In the genomic region with DNA sequence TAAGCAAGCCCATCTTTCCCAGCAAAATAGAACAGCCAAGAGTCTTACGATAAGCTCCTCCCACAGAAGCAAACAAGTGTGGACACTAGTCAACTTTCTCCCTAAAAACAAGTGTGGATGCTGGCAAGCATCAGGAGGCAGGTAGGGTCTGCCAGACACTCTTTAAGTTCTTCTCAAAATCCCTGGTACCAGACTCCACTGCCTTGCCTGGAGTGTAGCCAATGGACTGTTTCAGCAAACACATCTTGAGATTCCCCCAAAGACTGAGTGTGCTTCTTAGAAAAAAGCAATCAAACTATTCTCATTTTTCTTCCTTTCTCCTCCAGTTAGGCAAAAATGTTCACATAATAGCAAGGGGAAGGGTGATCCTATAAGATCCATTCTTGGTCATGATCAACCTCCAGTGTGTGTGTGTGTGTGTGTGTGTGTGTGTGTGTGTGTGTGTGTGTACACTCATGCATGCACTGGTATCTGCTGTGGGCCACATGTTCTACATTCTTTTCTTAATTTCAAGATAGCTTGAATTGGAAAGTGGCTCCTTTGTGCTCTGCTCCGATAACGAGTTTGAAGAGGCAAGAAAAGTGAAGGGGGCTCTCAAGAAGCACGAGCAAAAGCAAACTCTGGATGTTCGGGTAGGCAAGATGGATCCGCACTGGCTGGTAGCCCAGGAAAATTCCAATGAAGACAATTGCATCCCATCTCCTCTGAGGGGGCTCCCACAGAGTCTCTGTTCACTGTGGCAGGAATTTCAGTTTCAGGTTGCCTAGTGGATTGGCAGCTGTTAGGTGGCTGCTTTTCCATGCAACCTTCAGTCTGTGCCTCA, we compare ENCODE assay signal across 20 mouse cellular contexts.
A peak's percentile ranks its signal among the peaks of the same experiment; 100 is the strongest.
DNase-seq lines count a peak whose midpoint lies in the region; ATAC-seq and TF ChIP-seq lines count a peak whose summit lies in the region.
"Had no signal": no experiment of that assay in that cellular context is flagged by ENCODE, and none has a peak within 500 bp of the region (broad histone marks: within the 10 kb centered on the region; RNA-seq: fewer than 3 reads in every experiment).

No protein-coding gene starts in this region.

- H3K4me3 ChIP-seq in lung, embryonic 14.5 days (ENCODE audit: low read depth, low read length), result no peak overlapping the region
- no peak overlapping the region for H3K4me3 ChIP-seq in lung, embryonic 16.5 days (ENCODE audit: low read length)
- no peak overlapping the region for H3K4me3 ChIP-seq in forebrain, embryonic 16.5 days (replicated peaks; ENCODE audit: low read length)
- no peak overlapping the region for H3K4me3 ChIP-seq in liver, postnatal 0 days (ENCODE audit: low read depth, low read length)
- H3K4me3 ChIP-seq: embryonic facial prominence, embryonic 10.5 days; embryonic facial prominence, embryonic 12.5 days; forebrain, embryonic 13.5 days; forebrain, embryonic 15.5 days had no signal

- no peak for TF ChIP-seq EP300 in liver, postnatal 0 days (IDR thresholded peaks at IDR 0.05; ENCODE audit: low read depth)

- no peaks in the 10 kb centered on the region for H3K36me3 ChIP-seq in lung, embryonic 14.5 days (ENCODE audit: insufficient read depth)
- no peaks in the 10 kb centered on the region for H3K36me3 ChIP-seq in lung, embryonic 16.5 days (ENCODE audit: control insufficient read depth, insufficient read depth, low read length)
- H3K36me3 ChIP-seq in forebrain, embryonic 16.5 days (ENCODE audit: control insufficient read depth, insufficient read depth), result no peaks in the 10 kb centered on the region
- no peaks in the 10 kb centered on the region for H3K36me3 ChIP-seq in liver, postnatal 0 days (replicated peaks; ENCODE audit: insufficient read depth, low read length)
- H3K36me3 ChIP-seq: embryonic facial prominence, embryonic 10.5 days; embryonic facial prominence, embryonic 12.5 days; forebrain, embryonic 15.5 days had no signal

- no peak overlapping the region for H3K4me2 ChIP-seq in lung, embryonic 14.5 days
- H3K4me2 ChIP-seq in lung, embryonic 16.5 days (ENCODE audit: low read depth, low read length), result peak overlapping the region; percentile 23; the same call in 1 of the 2 replicates
- H3K4me2 ChIP-seq in forebrain, embryonic 16.5 days (ENCODE audit: low read length), result no peak overlapping the region
- H3K4me2 ChIP-seq in liver, postnatal 0 days (ENCODE audit: low read depth, low read length), result no peak overlapping the region
- H3K4me2 ChIP-seq: embryonic facial prominence, embryonic 12.5 days; forebrain, embryonic 13.5 days; forebrain, embryonic 15.5 days had no signal

- no peaks in the 10 kb centered on the region for H3K27me3 ChIP-seq in lung, embryonic 14.5 days (ENCODE audit: insufficient read depth, low read length)
- no peaks in the 10 kb centered on the region for H3K27me3 ChIP-seq in lung, embryonic 16.5 days (ENCODE audit: control insufficient read depth, insufficient read depth, low read depth, low read length)
- no peaks in the 10 kb centered on the region for H3K27me3 ChIP-seq in forebrain, embryonic 16.5 days (replicated peaks; ENCODE audit: control insufficient read depth, insufficient read depth, low read length)
- H3K27me3 ChIP-seq in liver, postnatal 0 days (ENCODE audit: insufficient read depth, low read length), result no peaks in the 10 kb centered on the region
- H3K27me3 ChIP-seq: embryonic facial prominence, embryonic 12.5 days; forebrain, embryonic 15.5 days had no signal

- peak; percentile 27 for DNase-seq in lung, embryonic 14.5 days
- DNase-seq in lung, postnatal 10 days, result no peak
- DNase-seq in lung, adult 18-20 months, result no peak
- DNase-seq in Muller cell, postnatal 12 days (ENCODE audit: inconsistent ontology term), result peak; percentile 29
- DNase-seq in NIH3T3 (ENCODE audit: low read depth), result peak; percentile 54
- DNase-seq in liver, postnatal 0 days, result no peak
- DNase-seq: adrenal gland, adult 2 months; adrenal gland, postnatal 10 days; adrenal gland, postnatal 25 days; cerebellum, adult 11-12 months; cerebellum, adult 2 months; cerebellum, adult 9-10 months; cerebellum, postnatal 10 days; cerebellum, postnatal 25 days had no signal

- no peaks in the 10 kb centered on the region for H3K4me1 ChIP-seq in lung, embryonic 14.5 days (ENCODE audit: insufficient read depth)
- peaks cover 4% of the 10 kb centered on the region; the same call in 1 of the 2 replicates for H3K4me1 ChIP-seq in lung, embryonic 16.5 days (replicated peaks; ENCODE audit: control insufficient read depth, insufficient read depth, low read length)
- H3K4me1 ChIP-seq in forebrain, embryonic 16.5 days (replicated peaks; ENCODE audit: control insufficient read depth, insufficient read depth, low read length), result no peaks in the 10 kb centered on the region
- H3K4me1 ChIP-seq in liver, postnatal 0 days (ENCODE audit: insufficient read depth), result no peaks in the 10 kb centered on the region
- H3K4me1 ChIP-seq: embryonic facial prominence, embryonic 12.5 days; forebrain, embryonic 15.5 days had no signal

- TF ChIP-seq CTCF in lung, embryonic 14.5 days (IDR thresholded peaks at IDR 0.05; ENCODE audit: low read depth), result no peak
- no peak for TF ChIP-seq CTCF in liver, postnatal 0 days (IDR thresholded peaks at IDR 0.05; ENCODE audit: low read depth)

- H3K9me3 ChIP-seq in lung, embryonic 14.5 days (ENCODE audit: low read depth, low read length), result no peaks in the 10 kb centered on the region
- H3K9me3 ChIP-seq in lung, embryonic 16.5 days (ENCODE audit: control insufficient read depth, low read length), result no peaks in the 10 kb centered on the region
- H3K9me3 ChIP-seq in forebrain, embryonic 16.5 days (ENCODE audit: control insufficient read depth, low read length), result no peaks in the 10 kb centered on the region
- no peaks in the 10 kb centered on the region for H3K9me3 ChIP-seq in liver, postnatal 0 days (ENCODE audit: low read length)
- H3K9me3 ChIP-seq: embryonic facial prominence, embryonic 10.5 days; embryonic facial prominence, embryonic 12.5 days; forebrain, embryonic 13.5 days; forebrain, embryonic 15.5 days had no signal

- WGBS in lung, embryonic 14.5 days, result 62% methylated on average over 6 of the region's 6 CpGs
- WGBS in lung, embryonic 16.5 days, result 49% methylated on average over 6 of the region's 6 CpGs
- 46% methylated on average over 6 of the region's 6 CpGs for WGBS in forebrain, embryonic 16.5 days
- 64% methylated on average over 6 of the region's 6 CpGs for WGBS in liver, postnatal 0 days (ENCODE audit: insufficient replicate concordance)

- no peak overlapping the region for H3K9ac ChIP-seq in lung, embryonic 14.5 days
- no peak overlapping the region for H3K9ac ChIP-seq in lung, embryonic 16.5 days (ENCODE audit: low read length)
- no peak overlapping the region for H3K9ac ChIP-seq in forebrain, embryonic 16.5 days (replicated peaks; ENCODE audit: low read depth, low read length)
- H3K9ac ChIP-seq in liver, postnatal 0 days (replicated peaks), result no peak overlapping the region
- H3K9ac ChIP-seq: embryonic facial prominence, embryonic 12.5 days; forebrain, embryonic 13.5 days; forebrain, embryonic 15.5 days had no signal

- H3K27ac ChIP-seq in lung, embryonic 14.5 days (ENCODE audit: low read depth), result peak overlapping the region; percentile 20; the same call in 1 of the 2 replicates
- peak overlapping the region; percentile 72 for H3K27ac ChIP-seq in lung, embryonic 16.5 days (ENCODE audit: low read length)
- H3K27ac ChIP-seq in forebrain, embryonic 16.5 days (ENCODE audit: low read length), result no peak overlapping the region
- H3K27ac ChIP-seq in liver, postnatal 0 days (ENCODE audit: low read depth), result no peak overlapping the region
- H3K27ac ChIP-seq: embryonic facial prominence, embryonic 10.5 days; embryonic facial prominence, embryonic 12.5 days; forebrain, embryonic 13.5 days; forebrain, embryonic 15.5 days had no signal

- ATAC-seq in lung, embryonic 14.5 days (ENCODE audit: insufficient read depth), result peak; percentile 65
- peak; percentile 78 for ATAC-seq in lung, embryonic 16.5 days (ENCODE audit: low read depth)
- no peak for ATAC-seq in forebrain, embryonic 16.5 days
- no peak for ATAC-seq in liver, postnatal 0 days
- ATAC-seq: forebrain, embryonic 13.5 days; forebrain, embryonic 15.5 days had no signal

Comparison
In these comparisons a context has a peak if more than half of its experiments do, and no peak if none do; other contexts are left out.
1. DNase-seq: peak in lung, embryonic 14.5 days (single experiment), Muller cell, postnatal 12 days (single experiment) and NIH3T3 (single experiment); none in lung, postnatal 10 days (single experiment), lung, adult 18-20 months (0 of 2) and liver, postnatal 0 days (single experiment).
2. ATAC-seq: peak in lung, embryonic 14.5 days (single experiment) and lung, embryonic 16.5 days (single experiment); none in forebrain, embryonic 16.5 days (single experiment) and liver, postnatal 0 days (single experiment).
3. H3K27ac ChIP-seq: peak in lung, embryonic 14.5 days (single experiment) and lung, embryonic 16.5 days (single experiment); none in forebrain, embryonic 16.5 days (single experiment) and liver, postnatal 0 days (single experiment).